Mouse (Mus musculus): ENCODE measurements at regions not wholly inside any gene's neighbourhood (a gene's known extent, or its start where the extent isn't known, plus 50 kb on each side); places are given as distances from the start of the nearest gene placed in this dataset.
A peak's percentile ranks its signal among the peaks of the same experiment; 100 is the strongest.

DNA sequence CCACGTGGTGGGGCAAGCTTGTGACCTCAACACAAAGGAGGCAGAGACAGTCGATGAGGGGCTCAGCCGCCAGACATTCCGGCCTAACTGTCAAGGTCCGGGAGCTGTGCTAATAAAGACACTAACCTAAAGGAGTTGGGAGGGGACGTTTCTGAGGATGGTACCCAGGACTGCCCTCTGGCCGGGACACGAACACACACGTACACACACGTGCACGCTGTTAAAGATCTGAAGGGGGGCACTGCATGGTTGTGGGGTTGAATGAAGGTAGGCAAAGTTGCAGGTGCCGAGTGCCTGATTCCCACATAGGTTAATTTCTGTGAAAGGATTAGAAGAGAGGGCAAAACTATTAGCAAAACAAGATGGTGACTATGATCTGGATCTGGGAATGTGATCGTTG is 65.4 kb upstream of the Mitf start:
- Histone ChIP-seq H3K79me3 (ENCODE audit: low read depth) (no peaks in the 10 kb centered on the region), H3K27me3 (ENCODE audit: control insufficient read depth, insufficient read depth, insufficient read length) (peaks cover 9% of the 10 kb centered on the region)

DNA sequence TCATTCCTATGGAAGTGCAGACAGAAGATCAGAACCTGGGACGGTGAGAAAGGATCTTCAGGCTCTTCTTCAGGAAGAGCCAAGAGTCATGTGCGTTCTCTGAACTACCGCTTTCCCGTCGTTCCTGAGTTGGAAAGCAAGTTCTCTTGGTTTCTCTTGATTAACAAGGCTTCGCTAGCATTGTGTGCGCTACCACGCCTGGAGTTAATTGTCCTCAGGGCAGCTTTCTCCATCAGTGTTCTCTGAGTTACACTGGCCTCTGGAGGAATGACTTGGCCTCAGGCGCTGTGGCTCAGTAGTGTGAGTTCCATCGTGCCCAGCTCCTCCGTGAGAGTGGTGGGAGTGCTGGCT is 66.0 kb upstream of the Mitf start:
- Histone ChIP-seq H3K27me3 (ENCODE audit: control insufficient read depth, insufficient read depth, insufficient read length) (peaks cover 9% of the 10 kb centered on the region), H3K4me3 (ENCODE audit: insufficient read depth, poor library complexity, severe bottlenecking) (no peak overlapping the region)

More for the DNA sequence above, 65.4 kb upstream of the Mitf start:
- H3K4me3 ChIP-seq (ENCODE audit: insufficient read depth, poor library complexity, severe bottlenecking) = no peak overlapping the region
- H3ac ChIP-seq (ENCODE audit: control insufficient read depth, insufficient read length, low read depth) = no peak overlapping the region
- H3K79me2 ChIP-seq (ENCODE audit: control insufficient read depth, insufficient read depth) = no peaks in the 10 kb centered on the region
- H3K36me3 ChIP-seq (ENCODE audit: control insufficient read depth, insufficient read depth) = no peaks in the 10 kb centered on the region
- TF ChIP-seq FOSL1 (IDR thresholded peaks at IDR 0.05; ENCODE audit: insufficient read depth, low read length, poor library complexity, severe bottlenecking) (no peak), USF1 (IDR thresholded peaks at IDR 0.05; ENCODE audit: low read depth) (no peak)

DNA sequence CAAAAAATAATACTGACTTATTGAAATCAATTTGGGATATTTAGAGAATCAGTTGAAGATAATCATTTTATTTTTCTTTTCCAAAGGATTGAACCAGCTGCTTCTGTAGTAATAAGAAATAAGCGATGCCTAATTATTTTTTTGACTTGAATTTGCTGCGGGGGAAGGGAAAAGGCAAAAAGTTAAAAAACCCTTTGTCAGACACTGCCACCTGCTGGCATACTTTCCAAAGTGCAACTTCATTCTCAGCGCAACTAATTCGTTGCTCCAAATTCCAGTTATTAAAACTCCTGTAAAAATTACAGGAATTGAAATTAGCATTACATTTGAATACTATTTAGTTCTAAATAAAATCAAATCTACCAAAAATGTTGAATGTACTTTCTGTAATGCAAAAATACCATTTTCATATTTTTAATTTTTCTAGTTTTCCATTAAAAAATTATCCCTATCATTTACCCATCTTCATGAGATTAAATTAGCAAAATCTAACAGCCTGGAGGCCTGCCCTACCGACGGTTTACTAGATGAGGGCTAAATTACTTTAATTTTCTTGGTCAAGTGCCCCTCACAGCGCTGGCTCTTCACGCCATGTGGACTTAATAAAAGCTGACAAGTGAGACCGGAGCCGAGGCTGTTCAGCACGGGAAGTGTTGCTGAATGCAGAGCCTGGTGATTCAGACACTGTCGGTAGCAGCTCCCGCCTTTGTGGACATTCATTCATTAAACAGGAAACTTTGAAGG is 66.6 kb upstream of the Mitf start:
- no peak overlapping the region for H3K4me3 ChIP-seq (ENCODE audit: insufficient read depth, poor library complexity, severe bottlenecking)
- H3K79me3 ChIP-seq (ENCODE audit: low read depth) = no peaks in the 10 kb centered on the region
- peaks cover 9% of the 10 kb centered on the region for H3K27me3 ChIP-seq (ENCODE audit: control insufficient read depth, insufficient read depth, insufficient read length)
- no peak overlapping the region for H3ac ChIP-seq (ENCODE audit: control insufficient read depth, insufficient read length, low read depth)
- no peak for TF ChIP-seq MAX (IDR thresholded peaks at IDR 0.05)
- TF ChIP-seq CEBPB (IDR thresholded peaks at IDR 0.05; ENCODE audit: low read depth) = no peak
- no peak for TF ChIP-seq MYOD1 (IDR thresholded peaks at IDR 0.05; ENCODE audit: control insufficient read depth, insufficient read length, low read depth)
- TF ChIP-seq MYOG (IDR thresholded peaks at IDR 0.05; ENCODE audit: control insufficient read depth, extremely low read depth, insufficient read length) = no peak
- peak; percentile 9 for TF ChIP-seq CTCF (IDR thresholded peaks at IDR 0.05; ENCODE audit: control insufficient read depth, insufficient read depth, insufficient read length)
- H3K79me2 ChIP-seq (ENCODE audit: control insufficient read depth, insufficient read depth) = no peaks in the 10 kb centered on the region
- no peaks in the 10 kb centered on the region for H3K36me3 ChIP-seq (ENCODE audit: control insufficient read depth, insufficient read depth)

More for the DNA sequence above, 66.0 kb upstream of the Mitf start:
- Histone ChIP-seq H3K36me3 (ENCODE audit: control insufficient read depth, insufficient read depth) (no peaks in the 10 kb centered on the region), H3K79me2 (ENCODE audit: control insufficient read depth, insufficient read depth) (no peaks in the 10 kb centered on the region), H3K79me3 (ENCODE audit: low read depth) (no peaks in the 10 kb centered on the region), H3ac (ENCODE audit: control insufficient read depth, insufficient read length, low read depth) (no peak overlapping the region)
- TF ChIP-seq FOSL1 (IDR thresholded peaks at IDR 0.05; ENCODE audit: insufficient read depth, low read length, poor library complexity, severe bottlenecking) (no peak), MYOG (IDR thresholded peaks at IDR 0.05; ENCODE audit: control insufficient read depth, extremely low read depth, insufficient read length) (no peak), CEBPB (IDR thresholded peaks at IDR 0.05; ENCODE audit: low read depth) (no peak), MYOD1 (IDR thresholded peaks at IDR 0.05; ENCODE audit: control insufficient read depth, insufficient read length, low read depth) (no peak), CTCF (IDR thresholded peaks at IDR 0.05; ENCODE audit: control insufficient read depth, insufficient read depth, insufficient read length) (no peak), MAX (IDR thresholded peaks at IDR 0.05) (no peak), USF1 (IDR thresholded peaks at IDR 0.05; ENCODE audit: low read depth) (no peak)

DNA sequence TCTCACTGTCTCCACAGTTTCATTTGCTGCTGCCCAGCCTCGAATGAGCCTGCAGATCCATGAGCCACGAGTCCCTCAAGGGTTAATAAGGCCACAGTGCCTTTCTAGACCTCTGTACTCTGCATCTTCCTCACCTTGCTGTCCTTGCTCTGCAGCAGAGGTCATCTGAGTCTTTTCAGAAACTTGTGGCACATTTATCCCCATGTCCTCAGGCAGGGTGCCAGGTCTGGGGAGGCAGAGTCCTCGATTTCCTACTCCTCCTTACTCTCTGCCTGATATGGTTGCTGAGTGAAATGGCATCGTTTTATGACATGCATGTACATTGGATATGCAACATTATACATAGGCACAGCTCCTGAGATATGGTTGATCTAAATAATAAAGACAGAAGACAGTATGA is 68.0 kb upstream of the Mitf start:
- H3K36me3 ChIP-seq (ENCODE audit: control insufficient read depth, insufficient read depth) = no peaks in the 10 kb centered on the region
- H3ac ChIP-seq (ENCODE audit: control insufficient read depth, insufficient read length, low read depth) = no peak overlapping the region
- TF ChIP-seq MYOG (IDR thresholded peaks at IDR 0.05; ENCODE audit: control insufficient read depth, extremely low read depth, insufficient read length) (no peak), USF1 (IDR thresholded peaks at IDR 0.05; ENCODE audit: low read depth) (no peak), CEBPB (IDR thresholded peaks at IDR 0.05; ENCODE audit: low read depth) (no peak), FOSL1 (IDR thresholded peaks at IDR 0.05; ENCODE audit: insufficient read depth, low read length, poor library complexity, severe bottlenecking) (no peak), MAX (IDR thresholded peaks at IDR 0.05) (no peak), CTCF (IDR thresholded peaks at IDR 0.05; ENCODE audit: control insufficient read depth, insufficient read depth, insufficient read length) (no peak)
- H3K27me3 ChIP-seq (ENCODE audit: control insufficient read depth, insufficient read depth, insufficient read length) = peaks cover 9% of the 10 kb centered on the region
- no peaks in the 10 kb centered on the region for H3K79me3 ChIP-seq (ENCODE audit: low read depth)
- H3K79me2 ChIP-seq (ENCODE audit: control insufficient read depth, insufficient read depth) = no peaks in the 10 kb centered on the region
- no peak overlapping the region for H3K4me3 ChIP-seq (ENCODE audit: insufficient read depth, poor library complexity, severe bottlenecking)

DNA sequence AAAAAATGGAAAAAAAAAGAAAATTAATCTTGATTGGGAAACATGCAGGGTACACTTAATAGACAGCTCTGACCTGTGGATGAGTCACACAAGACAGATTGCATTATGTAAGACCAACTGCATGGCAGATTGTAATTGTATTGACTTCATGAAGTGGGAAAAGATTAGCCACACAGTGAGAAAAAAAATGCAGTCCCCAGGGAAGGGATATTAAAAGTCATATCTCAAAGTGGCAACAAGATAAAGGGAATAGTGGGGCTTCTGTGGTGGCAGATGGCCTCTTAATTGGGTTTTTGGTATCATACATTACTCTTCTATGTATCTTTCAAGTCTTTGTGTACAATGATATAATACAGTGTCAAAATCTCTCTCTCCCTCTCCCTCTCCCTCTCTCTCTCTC is 76.0 kb upstream of the Mitf start:
- no peak overlapping the region for H3K4me3 ChIP-seq (ENCODE audit: insufficient read depth, poor library complexity, severe bottlenecking)
- H3K27me3 ChIP-seq (ENCODE audit: control insufficient read depth, insufficient read depth, insufficient read length) = no peaks in the 10 kb centered on the region
- H3K79me2 ChIP-seq (ENCODE audit: control insufficient read depth, insufficient read depth) = no peaks in the 10 kb centered on the region
- no peaks in the 10 kb centered on the region for H3K79me3 ChIP-seq (ENCODE audit: low read depth)
- H3ac ChIP-seq (ENCODE audit: control insufficient read depth, insufficient read length, low read depth) = no peak overlapping the region
- no peaks in the 10 kb centered on the region for H3K36me3 ChIP-seq (ENCODE audit: control insufficient read depth, insufficient read depth)
- no peak for TF ChIP-seq USF1 (IDR thresholded peaks at IDR 0.05; ENCODE audit: low read depth)
- no peak for TF ChIP-seq CTCF (IDR thresholded peaks at IDR 0.05; ENCODE audit: control insufficient read depth, insufficient read depth, insufficient read length)
- TF ChIP-seq MYOD1 (IDR thresholded peaks at IDR 0.05; ENCODE audit: control insufficient read depth, insufficient read length, low read depth) = no peak

DNA sequence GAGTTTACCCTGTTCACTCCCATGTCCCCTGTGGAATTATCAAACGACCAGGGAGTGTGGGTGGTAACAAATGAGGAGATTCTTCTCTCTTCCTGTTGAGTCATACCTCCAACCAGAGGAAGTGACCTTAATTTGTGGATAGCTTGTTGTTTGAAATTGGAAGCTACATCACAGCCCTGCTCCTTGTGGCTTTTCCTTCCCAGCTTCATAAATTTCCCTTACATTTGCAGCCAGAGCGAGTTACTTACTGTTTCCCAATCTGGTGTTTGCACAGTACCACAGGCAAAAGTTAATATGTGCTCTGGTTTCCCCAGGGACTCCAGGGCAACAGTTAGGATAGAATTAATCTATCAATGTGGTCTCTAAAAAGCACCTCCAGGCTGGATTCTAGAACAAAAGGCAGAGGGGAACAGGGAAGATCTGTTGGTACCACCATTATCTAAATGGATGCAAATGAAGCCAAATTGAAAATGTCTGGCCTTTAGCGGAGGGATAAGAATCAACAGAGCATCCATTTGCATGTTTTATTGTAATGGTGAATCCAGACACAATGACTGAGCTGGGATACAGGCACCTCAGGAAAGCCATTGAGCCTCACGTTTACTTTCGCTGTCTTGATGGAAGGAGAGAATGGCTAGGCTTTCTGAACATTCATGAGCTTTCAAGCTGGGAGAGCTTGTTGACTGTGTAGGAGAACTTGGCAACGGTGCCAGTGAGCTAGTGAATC is 88.5 kb upstream of the Mitf start:
- Histone ChIP-seq H3K79me3 (ENCODE audit: low read depth) (no peaks in the 10 kb centered on the region), H3K27me3 (ENCODE audit: control insufficient read depth, insufficient read depth, insufficient read length) (no peaks in the 10 kb centered on the region)
- peak; percentile 56 for TF ChIP-seq CEBPB (IDR thresholded peaks at IDR 0.05; ENCODE audit: low read depth)
- no peak for TF ChIP-seq FOSL1 (IDR thresholded peaks at IDR 0.05; ENCODE audit: insufficient read depth, low read length, poor library complexity, severe bottlenecking)

More for the DNA sequence above, 88.5 kb upstream of the Mitf start:
- Histone ChIP-seq H3ac (ENCODE audit: control insufficient read depth, insufficient read length, low read depth) (no peak overlapping the region), H3K79me2 (ENCODE audit: control insufficient read depth, insufficient read depth) (no peaks in the 10 kb centered on the region), H3K36me3 (ENCODE audit: control insufficient read depth, insufficient read depth) (no peaks in the 10 kb centered on the region), H3K4me3 (ENCODE audit: insufficient read depth, poor library complexity, severe bottlenecking) (no peak overlapping the region)

Measured in C2C12 (cell line).